Mouse (Mus musculus) ES-Bruce4 (cell line): ENCODE measurements around the gene Trmt1. TPM values are rescaled to one million over a fixed set of nuclear protein-coding genes. Genes with fewer than 3 reads are reported as not detected.

Experiments
- H3K27ac ChIP-seq: 2 replicates; pipeline ENCODE4 v1.5.1; 2012; ENCODE audit warnings: low read length, inconsistent platforms; ENCODE audit not compliant: insufficient read depth
- H3K27me3 ChIP-seq: 2 replicates; pipeline ENCODE4 v1.6.1; 2012; ENCODE audit warnings: mild to moderate bottlenecking, low read length, inconsistent platforms; ENCODE audit not compliant: control insufficient read depth, poor library complexity, insufficient read depth, severe bottlenecking
- H3K36me3 ChIP-seq: 2 replicates; pipeline ENCODE4 v1.6.1; 2012; ENCODE audit warnings: inconsistent platforms, mild to moderate bottlenecking, low read length, moderate library complexity; ENCODE audit not compliant: control insufficient read depth, poor library complexity, insufficient read depth, severe bottlenecking
- H3K4me1 ChIP-seq: one replicate; pipeline ENCODE4 v1.8.1; 2011; ENCODE audit warnings: low read length; ENCODE audit not compliant: control insufficient read depth, insufficient read depth
- H3K4me3 ChIP-seq: 2 replicates; pipeline ENCODE4 v1.5.1; 2011; ENCODE audit warnings: low read depth, mild to moderate bottlenecking, low read length
- H3K9ac ChIP-seq: 2 replicates; pipeline ENCODE4 v1.6.1; 2012; ENCODE audit warnings: low read depth, mild to moderate bottlenecking, inconsistent platforms; ENCODE audit not compliant: poor library complexity, severe bottlenecking
- H3K9me3 ChIP-seq: replicated peaks from 2 replicates; pipeline ENCODE4 v1.6.1; 2012; ENCODE audit warnings: mild to moderate bottlenecking, low read length, inconsistent platforms; ENCODE audit not compliant: control insufficient read depth, poor library complexity, insufficient read depth, severe bottlenecking
- CTCF ChIP-seq: IDR thresholded peaks from one replicate; pipeline ENCODE4 v1.8.1; 2011; ENCODE audit warnings: low read depth, low read length
- EP300 ChIP-seq: IDR thresholded peaks from 2 replicates; pipeline ENCODE4 v1.6.1; 2011; ENCODE audit warnings: low read depth, low read length; ENCODE audit not compliant: insufficient read depth
- POLR2A ChIP-seq: IDR thresholded peaks from one replicate; pipeline ENCODE4 v1.8.1; 2011; ENCODE audit warnings: low read length; ENCODE audit not compliant: insufficient read depth
- polyA plus RNA-seq: library from polyadenylated mRNA; stranded (reverse); fragments of >200 nt; gene quantifications from 2 replicates; pipeline ENCODE4 v1.2.4, GENCODE M21; 2011; ENCODE audit warnings: low read depth; ENCODE audit not compliant: missing spikeins, insufficient read depth, insufficient read length

Trmt1 gene
- polyA plus RNA-seq, 1 experiment = 77.6 TPM

- H3K4me3 ChIP-seq = no peak overlapping the region
- no peaks in the 10 kb centered on the region for H3K27me3 ChIP-seq
- no peak overlapping the region for H3K9ac ChIP-seq
- no peaks in the 10 kb centered on the region for H3K36me3 ChIP-seq
- TF ChIP-seq CTCF = no peak
- TF ChIP-seq EP300 = no peak
- no peak for TF ChIP-seq POLR2A
- H3K4me1 ChIP-seq = no peaks in the 10 kb centered on the region
- H3K9me3 ChIP-seq = no peaks in the 10 kb centered on the region
- no peak overlapping the region for H3K27ac ChIP-seq
These were observed 30.7 kb downstream of the Trmt1 start for GRCm38 (mm10) chr8:84716790-84717189.

GRCm38 (mm10) chr8:84718476-84718875 lies 32.4 kb downstream of the Trmt1 start:
- H3K9me3 ChIP-seq = no peaks in the 10 kb centered on the region
- no peak overlapping the region for H3K4me3 ChIP-seq
- no peaks in the 10 kb centered on the region for H3K36me3 ChIP-seq
- H3K27ac ChIP-seq = no peak overlapping the region
- H3K4me1 ChIP-seq = peaks cover 10% of the 10 kb centered on the region
- no peak overlapping the region for H3K9ac ChIP-seq
- TF ChIP-seq CTCF (no peak), EP300 (no peak), POLR2A (no peak)
- no peaks in the 10 kb centered on the region for H3K27me3 ChIP-seq

- Histone ChIP-seq H3K4me1 (peaks cover 10% of the 10 kb centered on the region), H3K27ac (no peak overlapping the region), H3K27me3 (no peaks in the 10 kb centered on the region), H3K4me3 (no peak overlapping the region), H3K9me3 (no peaks in the 10 kb centered on the region), H3K36me3 (no peaks in the 10 kb centered on the region), H3K9ac (no peak overlapping the region)
- TF ChIP-seq POLR2A (no peak), CTCF (no peak), EP300 (no peak)
These were observed 33.0 kb downstream of the Trmt1 start for GRCm38 (mm10) chr8:84718959-84719690.

GRCm38 (mm10) chr8:84722530-84722849 lies 36.4 kb downstream of the Trmt1 start:
- H3K4me3 ChIP-seq = no peak overlapping the region
- no peaks in the 10 kb centered on the region for H3K27me3 ChIP-seq
- no peak overlapping the region for H3K27ac ChIP-seq
- H3K9ac ChIP-seq = peak overlapping the region; percentile 15; the same call in 1 of the 2 replicates
- peaks cover 10% of the 10 kb centered on the region for H3K4me1 ChIP-seq
- no peaks in the 10 kb centered on the region for H3K36me3 ChIP-seq
- TF ChIP-seq CTCF = no peak
- TF ChIP-seq EP300 = no peak
- TF ChIP-seq POLR2A = no peak
- H3K9me3 ChIP-seq = no peaks in the 10 kb centered on the region

GRCm38 (mm10) chr8:84722850-84723570 lies 36.9 kb downstream of the Trmt1 start, which contains the start of gene G430095P16Rik:
TSS of gene G430095P16Rik (plus strand) at chr8:84723007.
- Histone ChIP-seq H3K4me3 (peak within 1 kb of the TSS; percentile 8), H3K9me3 (no peaks in the 10 kb centered on the region), H3K27ac (no peak within 1 kb of the TSS), H3K4me1 (peaks cover 10% of the 10 kb centered on the region), H3K27me3 (no peaks in the 10 kb centered on the region), H3K9ac (peak within 1 kb of the TSS; percentile 15; the same call in 1 of the 2 replicates), H3K36me3 (no peaks in the 10 kb centered on the region)
- no peak for TF ChIP-seq CTCF
- TF ChIP-seq POLR2A = no peak
- no peak for TF ChIP-seq EP300

- TF ChIP-seq EP300 (no peak), POLR2A (no peak), CTCF (no peak)
- Histone ChIP-seq H3K4me3 (peak overlapping the region; percentile 8), H3K27me3 (no peaks in the 10 kb centered on the region), H3K36me3 (no peaks in the 10 kb centered on the region), H3K9me3 (no peaks in the 10 kb centered on the region), H3K4me1 (peaks cover 10% of the 10 kb centered on the region), H3K9ac (peak overlapping the region; percentile 15; the same call in 1 of the 2 replicates), H3K27ac (no peak overlapping the region)
These were observed 37.4 kb downstream of the Trmt1 start for GRCm38 (mm10) chr8:84723571-84723900.
